Mouse (Mus musculus): Measurements from ENCODE around the gene Flt3l.

GRCm38 (mm10) chr7:45169495-45169894 is 33.3 kb upstream of the Flt3l start:
- TF ChIP-seq CTCF (IDR thresholded peaks at IDR 0.05; ENCODE audit: control insufficient read depth, insufficient read depth, insufficient read length) (no peak), FOSL1 (IDR thresholded peaks at IDR 0.05; ENCODE audit: insufficient read depth, low read length, poor library complexity, severe bottlenecking) (no peak), USF1 (IDR thresholded peaks at IDR 0.05; ENCODE audit: low read depth) (no peak)
